Mouse (Mus musculus) ovary, postnatal 36 days (tissue): Measurements from ENCODE around the gene Ttc29.
A peak's percentile ranks its signal among the peaks of the same experiment; 100 is the strongest.

Source experiments
- DNase-seq: peaks from one replicate; pipeline ENCODE4 v3.0.0; 2022; ENCODE audit warnings: low spot score, mixed read lengths

Gene Ttc29

GRCm38 (mm10) chr8:78278598-78278997 is 65.5 kb downstream of the Ttc29 start:
- DNase-seq: no peak

GRCm38 (mm10) chr8:78284805-78285204 is 71.7 kb downstream of the Ttc29 start:
- no peak for DNase-seq

GRCm38 (mm10) chr8:78285366-78285765 is 72.3 kb downstream of the Ttc29 start:
- DNase-seq: no peak

- DNase-seq: no peak
These were observed 76.4 kb downstream of the Ttc29 start for GRCm38 (mm10) chr8:78289374-78289971.

GRCm38 (mm10) chr8:78290274-78290673 is 77.2 kb downstream of the Ttc29 start:
- DNase-seq: no peak

GRCm38 (mm10) chr8:78295494-78295893 is 82.4 kb downstream of the Ttc29 start:
- no peak for DNase-seq

GRCm38 (mm10) chr8:78303579-78303978 is 90.5 kb downstream of the Ttc29 start:
- DNase-seq: no peak

GRCm38 (mm10) chr8:78306604-78307003 is 93.5 kb downstream of the Ttc29 start:
- no peak for DNase-seq

- DNase-seq: peak; percentile 11
These were observed 94.0 kb downstream of the Ttc29 start for GRCm38 (mm10) chr8:78307131-78307530.

- no peak for DNase-seq
These were observed 96.4 kb downstream of the Ttc29 start for GRCm38 (mm10) chr8:78309539-78309938.

GRCm38 (mm10) chr8:78315576-78315975 is 102.5 kb downstream of the Ttc29 start:
- no peak for DNase-seq

GRCm38 (mm10) chr8:78317666-78318065 is 104.6 kb downstream of the Ttc29 start:
- no peak for DNase-seq

GRCm38 (mm10) chr8:78323391-78323790 is 110.3 kb downstream of the Ttc29 start:
- no peak for DNase-seq

- DNase-seq: no peak
These were observed 127.8 kb downstream of the Ttc29 start for GRCm38 (mm10) chr8:78340689-78341529.

GRCm38 (mm10) chr8:78342151-78342550 is 129.1 kb downstream of the Ttc29 start:
- no peak for DNase-seq

GRCm38 (mm10) chr8:78344006-78344405 is 130.9 kb downstream of the Ttc29 start:
- DNase-seq: no peak

GRCm38 (mm10) chr8:78345705-78346104 is 132.6 kb downstream of the Ttc29 start:
- no peak for DNase-seq

- DNase-seq: no peak
These were observed 133.1 kb downstream of the Ttc29 start for GRCm38 (mm10) chr8:78346131-78346621.

- no peak for DNase-seq
These were observed 140.8 kb downstream of the Ttc29 start for GRCm38 (mm10) chr8:78353902-78354301.

GRCm38 (mm10) chr8:78354801-78355200 is 141.7 kb downstream of the Ttc29 start:
- no peak for DNase-seq

GRCm38 (mm10) chr8:78390756-78391155 is 177.7 kb downstream of the Ttc29 start:
- no peak for DNase-seq

GRCm38 (mm10) chr8:78419272-78419671 is 206.2 kb downstream of the Ttc29 start:
- DNase-seq: no peak

GRCm38 (mm10) chr8:78420101-78420503 is 207.0 kb downstream of the Ttc29 start:
- DNase-seq: peak; percentile 65
